Mouse (Mus musculus) kidney, postnatal 25 days (tissue): ENCODE data around the gene Arl9.
"Not testable (repeated sequence)": the region's sequence is repeated elsewhere in the genome, so short reads cannot be mapped to it uniquely, and the experiment has no call there.

Experiments
- DNase-seq, 2 experiments: peaks; one replicate each; pipeline ENCODE4 v3.0.0; 2021; ENCODE audit warnings: mixed read lengths in 2 of 2

Arl9 gene

GRCm38 (mm10) chr5:77028034-77028433, 24.2 kb downstream of the Arl9 start:
- no peak for DNase-seq

DNA sequence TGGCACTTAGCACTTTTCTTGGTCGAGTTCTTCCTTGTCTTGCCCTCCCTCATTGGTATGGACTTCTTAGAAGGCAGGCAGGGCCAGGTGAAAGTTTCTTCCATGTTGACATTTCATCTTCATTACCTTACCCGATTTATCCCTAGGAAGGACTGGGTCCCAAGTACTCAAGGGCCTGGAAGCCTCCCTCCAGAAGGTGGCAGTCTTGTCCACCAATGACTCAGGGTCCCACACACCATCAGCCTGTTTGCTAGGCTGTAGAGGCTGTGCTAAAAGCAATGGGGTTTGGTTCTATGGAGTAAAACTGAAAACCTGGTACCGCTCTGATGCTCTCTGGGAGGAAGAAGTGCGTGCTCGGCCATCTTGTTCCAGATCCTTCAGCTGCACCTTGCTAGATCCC, 25.9 kb downstream of the Arl9 start:
- peak in 1 of 2 experiments; percentile 35 for DNase-seq

- not testable (repeated sequence) for DNase-seq
Measured at GRCm38 (mm10) chr5:77035101-77035500, 31.2 kb downstream of the Arl9 start.

GRCm38 (mm10) chr5:77038451-77038850, 34.6 kb downstream of the Arl9 start:
- no peak for DNase-seq

GRCm38 (mm10) chr5:77039391-77039790, 35.5 kb downstream of the Arl9 start:
- no peak for DNase-seq

DNA sequence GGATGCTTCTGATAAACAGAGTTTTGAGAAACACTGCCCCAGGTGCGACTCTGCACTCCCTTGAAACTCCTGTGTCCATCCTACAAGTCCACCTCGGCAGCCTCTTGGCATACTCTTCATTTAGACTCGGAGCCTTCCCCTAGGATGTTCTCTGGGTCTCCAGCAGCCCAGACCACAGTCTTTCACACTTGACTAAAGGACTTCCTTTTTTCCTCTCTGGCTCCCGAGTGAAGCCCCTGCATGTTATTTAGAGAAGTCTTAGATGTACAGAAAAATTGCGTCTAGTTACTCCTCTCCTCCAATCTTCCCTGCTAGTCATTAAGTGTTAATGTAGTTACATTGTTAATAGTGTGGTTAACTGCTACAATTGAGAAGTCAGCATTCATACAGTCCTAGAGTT, 40.5 kb downstream of the Arl9 start:
- DNase-seq = no peak

DNA sequence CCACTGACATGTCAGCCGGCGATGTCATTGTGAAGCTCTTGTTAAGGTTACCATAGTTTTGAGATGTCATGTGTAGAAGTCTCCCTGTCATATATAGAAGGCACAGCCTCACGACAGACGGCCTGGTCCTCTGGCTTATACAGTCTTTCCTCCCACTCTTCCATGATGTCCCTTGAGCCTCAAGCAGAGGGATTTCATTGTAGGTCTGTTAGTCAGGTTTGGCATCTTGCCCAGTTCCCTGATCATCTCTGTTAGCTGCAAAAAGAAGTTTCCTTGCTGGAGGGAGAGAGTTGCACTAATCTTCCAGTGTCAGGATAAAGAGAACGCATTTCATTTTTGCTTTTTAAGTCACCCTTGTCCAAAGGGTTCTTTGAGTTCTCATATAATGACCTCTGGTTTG, 48.8 kb downstream of the Arl9 start:
- no peak for DNase-seq

GRCm38 (mm10) chr5:77056881-77057440, 53.1 kb downstream of the Arl9 start:
- DNase-seq = no peak
